Mouse (Mus musculus) embryonic fibroblast, embryonic 13.5 days (primary cell): ENCODE data around the gene Gm20388.

Source experiments
- CTCF ChIP-seq: IDR thresholded peaks from 2 replicates; pipeline ENCODE4 v1.5.1; 2011; ENCODE audit warnings: mild to moderate bottlenecking, control low read depth, low read length, moderate library complexity, borderline replicate concordance; ENCODE audit not compliant: insufficient read depth
- POLR2A ChIP-seq: IDR thresholded peaks from 2 replicates; pipeline ENCODE4 v1.6.1; 2011; ENCODE audit warnings: low read depth, mild to moderate bottlenecking, control low read depth, low read length, moderate library complexity

- no peak for TF ChIP-seq POLR2A
- peak; percentile 69; the same call in 1 of the 2 replicates for TF ChIP-seq CTCF
Measured at GRCm38 (mm10) chr8:121390608-121391007, 1480.0 kb downstream of the Gm20388 start.
